Mouse (Mus musculus): ENCODE measurements around the gene Cox19. TPM values are rescaled to one million over a fixed set of nuclear protein-coding genes. Genes with fewer than 3 reads are reported as not detected.

Gene Cox19
- total and polyA plus RNA-seq, 3 experiments, result 82.8 to 112 (median 94.8) TPM

GRCm38 (mm10) chr5:139290467-139291259 is 60.6 kb downstream of the Cox19 start:
- Histone ChIP-seq H3K4me1 (ENCODE audit: control insufficient read depth, insufficient read depth, low read length) (no peaks in the 10 kb centered on the region; the same call in 1 of the 2 replicates), H3K9ac (ENCODE audit: low read depth, low read length) (no peak overlapping the region), H3K36me3 (ENCODE audit: control insufficient read depth, insufficient read depth, low read length) (no peaks in the 10 kb centered on the region), H3K27me3 (ENCODE audit: control insufficient read depth, insufficient read depth, low read length) (no peaks in the 10 kb centered on the region), H3K27ac (no peak overlapping the region), H3K79me2 (replicated peaks; ENCODE audit: control insufficient read depth, insufficient read depth, low read length) (no peaks in the 10 kb centered on the region), H3K4me3 (no peak overlapping the region)
- DNase-seq, result no peak
- TF ChIP-seq CTCF (IDR thresholded peaks at IDR 0.05), result no peak
- no peak for TF ChIP-seq POLR2A (IDR thresholded peaks at IDR 0.05; ENCODE audit: insufficient read depth, low read depth, low read length)
- no peak for TF ChIP-seq EP300 (IDR thresholded peaks at IDR 0.05; ENCODE audit: insufficient read depth, low read depth, low read length)
- intact Hi-C loops (cut with DNase I), result no loop called here
- WGBS, result 76% methylated on average over 12 of the region's 12 CpGs

GRCm38 (mm10) chr5:139288591-139288990 is 62.6 kb downstream of the Cox19 start:
- no peak for DNase-seq
- TF ChIP-seq EP300 (IDR thresholded peaks at IDR 0.05; ENCODE audit: insufficient read depth, low read depth, low read length) (no peak), CTCF (IDR thresholded peaks at IDR 0.05) (no peak), POLR2A (IDR thresholded peaks at IDR 0.05; ENCODE audit: insufficient read depth, low read depth, low read length) (no peak)
- H3K9ac ChIP-seq (ENCODE audit: low read depth, low read length), result no peak overlapping the region
- H3K4me1 ChIP-seq (ENCODE audit: control insufficient read depth, insufficient read depth, low read length), result no peaks in the 10 kb centered on the region; the same call in 1 of the 2 replicates
- H3K27ac ChIP-seq, result no peak overlapping the region
- no peak overlapping the region for H3K4me3 ChIP-seq
- WGBS, result 64% methylated on average over 4 of the region's 4 CpGs
- H3K79me2 ChIP-seq (replicated peaks; ENCODE audit: control insufficient read depth, insufficient read depth, low read length), result no peaks in the 10 kb centered on the region
- no peaks in the 10 kb centered on the region for H3K36me3 ChIP-seq (ENCODE audit: control insufficient read depth, insufficient read depth, low read length)
- intact Hi-C loops (cut with DNase I), result no loop called here
- H3K27me3 ChIP-seq (ENCODE audit: control insufficient read depth, insufficient read depth, low read length), result no peaks in the 10 kb centered on the region

- Histone ChIP-seq H3K27me3 (ENCODE audit: control insufficient read depth, insufficient read depth, low read length) (no peaks in the 10 kb centered on the region), H3K79me2 (replicated peaks; ENCODE audit: control insufficient read depth, insufficient read depth, low read length) (no peaks in the 10 kb centered on the region), H3K27ac (no peak overlapping the region), H3K36me3 (ENCODE audit: control insufficient read depth, insufficient read depth, low read length) (no peaks in the 10 kb centered on the region), H3K9ac (ENCODE audit: low read depth, low read length) (no peak overlapping the region), H3K4me3 (no peak overlapping the region), H3K4me1 (ENCODE audit: control insufficient read depth, insufficient read depth, low read length) (no peaks in the 10 kb centered on the region; the same call in 1 of the 2 replicates)
- DNase-seq, result no peak
- TF ChIP-seq POLR2A (IDR thresholded peaks at IDR 0.05; ENCODE audit: insufficient read depth, low read depth, low read length) (no peak), EP300 (IDR thresholded peaks at IDR 0.05; ENCODE audit: insufficient read depth, low read depth, low read length) (no peak), CTCF (IDR thresholded peaks at IDR 0.05) (no peak)
- intact Hi-C loops (cut with DNase I), result no loop called here
- WGBS, result 71% methylated on average over 4 of the region's 4 CpGs
Observed at GRCm38 (mm10) chr5:139287787-139288186, 63.4 kb downstream of the Cox19 start.

- H3K4me1 ChIP-seq (ENCODE audit: control insufficient read depth, insufficient read depth, low read length), result no peaks in the 10 kb centered on the region; the same call in 1 of the 2 replicates
- no peak overlapping the region for H3K27ac ChIP-seq
- TF ChIP-seq EP300 (IDR thresholded peaks at IDR 0.05; ENCODE audit: insufficient read depth, low read depth, low read length), result no peak
- TF ChIP-seq POLR2A (IDR thresholded peaks at IDR 0.05; ENCODE audit: insufficient read depth, low read depth, low read length), result no peak
- TF ChIP-seq CTCF (IDR thresholded peaks at IDR 0.05), result no peak
- no peak overlapping the region for H3K9ac ChIP-seq (ENCODE audit: low read depth, low read length)
- WGBS, result 85% methylated on average over 5 of the region's 5 CpGs
- intact Hi-C loops (cut with DNase I), result no loop called here
- H3K36me3 ChIP-seq (ENCODE audit: control insufficient read depth, insufficient read depth, low read length), result no peaks in the 10 kb centered on the region
- DNase-seq, result peak in 1 of 2 experiments; percentile 42
- H3K27me3 ChIP-seq (ENCODE audit: control insufficient read depth, insufficient read depth, low read length), result no peaks in the 10 kb centered on the region
- H3K4me3 ChIP-seq, result no peak overlapping the region
- no peaks in the 10 kb centered on the region for H3K79me2 ChIP-seq (replicated peaks; ENCODE audit: control insufficient read depth, insufficient read depth, low read length)
Observed at GRCm38 (mm10) chr5:139287099-139287498, 64.1 kb downstream of the Cox19 start.

Small RNA genes lying within 50 kb of the gene (microRNA-seq; reads per million reads assigned to microRNA genes)
- 109 to 233 reads per million in 2 experiments for gene Mir339

Other genes starting within 250 kb of the Cox19 start
- gene Prkar1b, start 201.4 kb downstream of the Cox19 start, total RNA-seq (2021), result 1 to 10 TPM; 1.4 to 1.5 TPM
- 2.0 and 2.8 TPM in 2 replicates for gene Prkar1b, start 201.4 kb downstream of the Cox19 start, polyA plus RNA-seq (2012; rRNA removed)
- 10 to 100 TPM; 16.1 to 16.7 TPM for gene Dnaaf5, start 201.2 kb downstream of the Cox19 start, total RNA-seq (2021)
- 12.1 and 12.2 TPM in 2 replicates for gene Dnaaf5, start 201.2 kb downstream of the Cox19 start, polyA plus RNA-seq (2012; rRNA removed)
- gene Sun1, start 150.8 kb downstream of the Cox19 start, total RNA-seq (2021), result 10 to 100 TPM; 45.9 to 50.3 TPM
- gene Sun1, start 150.8 kb downstream of the Cox19 start, polyA plus RNA-seq (2012; rRNA removed), result 34.1 and 50.8 TPM in 2 replicates
- gene Get4, start 99.1 kb downstream of the Cox19 start, total RNA-seq (2021), result 10 to 100 TPM; 38.2 to 45.4 TPM
- 57.3 and 59.6 TPM in 2 replicates for gene Get4, start 99.1 kb downstream of the Cox19 start, polyA plus RNA-seq (2012; rRNA removed)
- 1 to 10 TPM; 1.5 to 1.7 TPM for gene Adap1, start 25.8 kb downstream of the Cox19 start, total RNA-seq (2021)
- 2.7 and 2.8 TPM in 2 replicates for gene Adap1, start 25.8 kb downstream of the Cox19 start, polyA plus RNA-seq (2012; rRNA removed)
- not detected for gene Cyp2w1, start 1.2 kb upstream of the Cox19 start, total RNA-seq (2021)
- not detected in 2 replicates for gene Cyp2w1, start 1.2 kb upstream of the Cox19 start, polyA plus RNA-seq (2012; rRNA removed)
- 10 to 100 TPM; 42.9 to 56.6 TPM for gene Gpr146, start 26.3 kb upstream of the Cox19 start, total RNA-seq (2021)
- 62.4 and 77.0 TPM in 2 replicates for gene Gpr146, start 26.3 kb upstream of the Cox19 start, polyA plus RNA-seq (2012; rRNA removed)
- 1 to 10 TPM in 1 of 2 experiments, under 1 TPM in 1; 0.68 to 1.1 TPM for gene C130050O18Rik, start 53.9 kb upstream of the Cox19 start, total RNA-seq (2021)
- 0.98 and 1.1 TPM in 2 replicates for gene C130050O18Rik, start 53.9 kb upstream of the Cox19 start, polyA plus RNA-seq (2012; rRNA removed)
- 1 to 10 TPM; 1.4 to 1.5 TPM for gene Gper1, start 71.7 kb upstream of the Cox19 start, total RNA-seq (2021)
- 2.0 and 4.9 TPM in 2 replicates for gene Gper1, start 71.7 kb upstream of the Cox19 start, polyA plus RNA-seq (2012; rRNA removed)
- 1 to 10 TPM; 4.9 to 5.6 TPM for gene 3110082I17Rik, start 109.1 kb upstream of the Cox19 start, total RNA-seq (2021)
- gene 3110082I17Rik, start 109.1 kb upstream of the Cox19 start, polyA plus RNA-seq (2012; rRNA removed), result 5.4 and 5.7 TPM in 2 replicates
- gene Zfand2a, start 133.1 kb upstream of the Cox19 start, total RNA-seq (2021), result 10 to 100 TPM; 14.0 to 16.7 TPM
- 12.0 and 17.6 TPM in 2 replicates for gene Zfand2a, start 133.1 kb upstream of the Cox19 start, polyA plus RNA-seq (2012; rRNA removed)
- gene Uncx, start 192.1 kb upstream of the Cox19 start, total RNA-seq (2021), result not detected
- not detected in 2 replicates for gene Uncx, start 192.1 kb upstream of the Cox19 start, polyA plus RNA-seq (2012; rRNA removed)

All from heart, adult 2 months (tissue).